Mouse (Mus musculus): Measurements from ENCODE around the gene Slc25a4. TPM values are rescaled to one million over a fixed set of nuclear protein-coding genes. Genes with fewer than 3 reads are reported as not detected.
"Not testable (repeated sequence)": the region's sequence is repeated elsewhere in the genome, so short reads cannot be mapped to it uniquely, and the experiment has no call there.

Gene Slc25a4
- total RNA-seq (2022) = 1,000 to 10,000 TPM; 4,428 to 5,209 (median 4,678) TPM

DNA sequence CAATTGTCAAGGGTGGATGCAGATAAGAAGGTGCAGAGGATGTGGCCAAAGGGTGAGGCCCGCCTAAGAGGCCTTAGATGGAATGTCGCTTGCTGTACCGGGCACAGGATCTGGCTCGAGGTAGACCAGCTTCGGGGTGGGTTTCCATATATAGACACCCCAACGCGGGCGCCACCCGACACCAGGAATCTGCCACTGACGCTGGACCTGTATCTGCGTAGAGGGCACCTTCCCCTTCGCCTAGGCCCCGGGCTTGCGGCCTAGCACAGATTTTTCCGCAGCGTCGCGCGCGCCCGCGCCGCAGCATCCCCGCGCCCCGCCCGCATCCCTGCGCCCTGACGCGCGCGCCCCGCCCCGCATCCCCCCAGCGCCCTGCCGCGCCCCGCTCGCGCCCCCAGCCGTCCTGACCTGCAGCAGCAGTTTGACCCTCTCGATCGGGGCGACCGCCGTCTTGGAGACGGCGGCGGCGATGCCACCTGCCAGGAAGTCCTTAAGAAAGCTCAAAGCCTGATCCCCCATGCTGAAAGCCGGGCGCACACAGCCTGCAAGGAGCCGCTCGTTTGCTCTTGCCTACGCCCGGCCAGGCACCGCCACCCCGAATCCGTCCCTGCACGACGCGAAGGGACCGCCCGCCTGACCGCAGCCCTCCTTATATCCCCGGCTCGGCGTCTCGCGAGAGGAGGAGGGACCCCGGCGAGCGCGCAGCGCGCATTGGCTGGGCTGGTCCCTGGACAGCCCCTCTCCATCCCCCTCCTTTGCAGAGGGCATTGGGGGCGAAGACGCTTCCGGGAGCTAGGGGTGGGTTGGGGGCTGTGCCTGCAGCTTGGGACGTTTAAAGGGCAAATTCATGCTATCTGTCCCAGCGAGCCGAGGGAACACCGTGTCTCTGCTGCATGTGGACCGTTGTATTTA is at the start of gene Slc25a4:
Slc25a4 (minus strand) TSS at position 881 of the 912 bp plus-strand sequence.
- peak; percentile 95 for DNase-seq (ENCODE audit: low spot score)

GRCm38 (mm10) chr8:46257921-46258682 is 47.0 kb upstream of the Slc25a4 start:
- no peak for DNase-seq (ENCODE audit: low spot score)

- no peak for DNase-seq (ENCODE audit: low spot score)
Observed at GRCm38 (mm10) chr8:46252456-46252855, 41.4 kb upstream of the Slc25a4 start.

GRCm38 (mm10) chr8:46251561-46251960 is 40.5 kb upstream of the Slc25a4 start:
- DNase-seq (ENCODE audit: low spot score) = no peak

GRCm38 (mm10) chr8:46246346-46246745 is 35.3 kb upstream of the Slc25a4 start:
- DNase-seq (ENCODE audit: low spot score) = no peak

GRCm38 (mm10) chr8:46242946-46243345 is 31.9 kb upstream of the Slc25a4 start:
- DNase-seq (ENCODE audit: low spot score) = no peak

GRCm38 (mm10) chr8:46241568-46242374 is 30.7 kb upstream of the Slc25a4 start:
- peak; percentile 76 for DNase-seq (ENCODE audit: low spot score)

- DNase-seq (ENCODE audit: low spot score) = peak; percentile 19
Observed at GRCm38 (mm10) chr8:46236441-46237223, 25.5 kb upstream of the Slc25a4 start.

GRCm38 (mm10) chr8:46234736-46235135 is 23.7 kb upstream of the Slc25a4 start:
- no peak for DNase-seq (ENCODE audit: low spot score)

DNA sequence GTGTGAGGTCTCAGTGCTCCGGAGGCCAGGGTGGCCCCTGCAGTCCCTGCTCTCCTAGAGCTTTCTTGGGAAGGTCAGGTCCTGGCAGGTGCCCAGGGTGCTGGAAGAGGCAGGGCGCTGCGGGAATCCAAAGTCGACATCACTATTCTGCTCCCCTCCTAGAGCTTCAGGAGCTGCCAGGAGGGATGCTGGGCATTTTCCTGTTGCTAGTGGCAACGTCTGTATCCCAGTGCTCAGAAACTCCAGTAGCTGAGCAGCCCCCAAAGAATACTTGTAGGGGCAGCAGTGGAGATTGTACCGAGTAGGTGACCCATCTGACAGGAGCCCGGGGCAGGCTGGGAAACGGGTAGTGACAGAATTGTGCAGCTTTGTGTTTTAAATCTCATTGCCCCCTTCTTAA is 21.7 kb upstream of the Slc25a4 start:
- DNase-seq (ENCODE audit: low spot score) = no peak

DNA sequence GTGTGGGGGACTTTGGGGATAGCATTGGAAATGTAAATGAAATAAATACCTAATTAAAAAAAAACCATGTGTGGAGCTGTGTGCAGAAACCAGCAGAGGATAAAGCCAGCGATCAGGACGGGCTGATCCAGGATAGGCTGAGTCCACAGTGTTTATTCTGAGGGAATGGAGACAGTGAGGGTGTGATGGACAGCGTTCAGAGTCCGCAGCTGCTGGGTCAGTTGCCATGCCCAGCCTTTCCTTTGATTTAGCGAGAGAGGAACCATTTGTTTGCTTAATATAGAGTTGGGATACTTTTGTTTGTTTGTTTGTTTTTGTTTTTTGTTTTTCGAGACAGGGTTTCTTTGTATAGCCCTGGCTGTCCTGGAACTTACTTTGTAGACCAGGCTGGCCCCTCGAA is 20.9 kb upstream of the Slc25a4 start:
- DNase-seq (ENCODE audit: low spot score) = not testable (repeated sequence)

DNA sequence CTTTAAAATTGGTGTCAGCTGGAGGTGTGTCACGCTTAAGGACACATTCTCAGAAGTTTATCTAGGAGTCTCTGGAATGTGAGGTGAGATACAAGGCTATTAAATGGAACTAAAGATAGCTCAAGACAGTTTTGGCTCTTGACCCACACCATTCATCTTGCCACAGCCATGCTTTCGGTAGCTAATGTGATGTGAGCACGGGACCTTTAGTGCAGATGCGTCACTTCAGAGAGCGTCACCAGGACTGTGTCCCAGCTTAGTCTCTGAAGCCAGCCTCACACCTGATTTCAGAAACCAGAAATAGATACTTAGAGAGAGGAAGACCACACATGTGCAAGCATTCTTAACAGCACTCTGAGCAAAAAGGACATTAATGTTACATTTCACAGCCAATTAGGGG is 15.5 kb upstream of the Slc25a4 start:
- no peak for DNase-seq (ENCODE audit: low spot score)

DNA sequence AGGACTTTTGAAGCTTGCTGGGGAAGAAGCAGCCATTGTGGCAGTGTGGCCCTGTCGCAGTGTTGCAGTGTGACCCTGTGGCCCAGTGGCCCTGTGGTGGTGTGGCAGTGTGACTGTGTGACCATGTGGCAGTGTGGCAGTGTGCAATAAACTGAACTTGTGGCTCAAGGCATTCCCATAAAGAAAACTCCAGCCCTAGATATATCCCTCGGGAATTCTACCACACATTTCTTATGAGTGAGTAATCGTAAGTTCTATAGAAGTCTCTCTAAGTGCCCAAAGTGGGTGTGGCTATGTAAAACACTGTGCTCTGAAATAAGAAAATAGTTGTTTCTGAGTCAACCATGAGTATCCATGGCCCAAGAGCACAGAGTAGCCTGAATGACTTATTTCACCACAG is 14.4 kb upstream of the Slc25a4 start:
- DNase-seq (ENCODE audit: low spot score) = no peak

GRCm38 (mm10) chr8:46220566-46220965 is 9.5 kb upstream of the Slc25a4 start:
- no peak for DNase-seq (ENCODE audit: low spot score)

DNA sequence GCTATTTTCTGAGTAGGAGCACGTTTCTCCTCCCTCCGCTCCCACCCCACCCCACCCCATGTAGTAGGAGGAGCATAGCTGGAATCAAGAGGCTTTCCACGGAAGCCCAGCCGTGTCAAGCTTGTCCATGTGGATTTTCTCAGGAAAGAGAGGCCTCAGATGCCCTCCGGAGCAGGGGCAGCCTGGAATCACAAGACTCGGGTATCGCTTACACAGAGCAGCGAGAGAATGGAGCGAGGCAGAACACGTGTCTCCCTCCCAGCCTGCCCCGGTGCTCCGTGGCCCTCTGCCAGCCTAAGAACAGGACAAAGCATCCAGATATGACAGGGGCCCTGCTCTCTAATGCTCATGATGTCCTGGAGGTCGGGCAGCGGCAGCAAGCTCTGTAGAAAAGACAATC is 5.8 kb upstream of the Slc25a4 start:
- peak; percentile 80 for DNase-seq (ENCODE audit: low spot score)

DNA sequence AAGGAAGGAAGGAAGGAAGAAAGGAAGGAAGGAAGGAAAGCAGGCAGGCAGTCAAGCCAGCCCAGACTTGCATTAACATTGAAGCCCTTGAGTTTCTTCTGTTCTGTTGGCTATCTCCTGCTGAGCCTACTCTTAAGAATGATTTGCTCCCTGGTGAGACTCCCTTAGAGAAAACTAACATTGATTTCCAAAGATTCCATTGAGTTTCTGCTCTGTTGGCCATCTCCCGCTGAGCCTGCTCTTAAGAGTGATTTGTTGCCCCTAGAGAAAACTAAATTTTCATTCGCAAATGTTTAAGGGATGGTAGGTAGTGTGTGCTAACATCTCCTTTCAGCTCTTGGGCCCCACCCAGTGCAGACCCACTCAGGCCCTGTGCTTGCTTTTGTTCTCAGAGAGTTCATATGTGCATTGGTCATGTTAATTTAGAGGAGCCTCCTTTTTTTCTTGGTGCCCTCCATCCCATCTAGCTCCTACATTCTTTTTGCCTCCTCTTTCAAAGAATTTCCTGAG is 2.9 kb upstream of the Slc25a4 start:
- DNase-seq (ENCODE audit: low spot score) = no peak

GRCm38 (mm10) chr8:46212194-46212593 is 1.1 kb upstream of the Slc25a4 start:
- DNase-seq (ENCODE audit: low spot score) = no peak

DNA sequence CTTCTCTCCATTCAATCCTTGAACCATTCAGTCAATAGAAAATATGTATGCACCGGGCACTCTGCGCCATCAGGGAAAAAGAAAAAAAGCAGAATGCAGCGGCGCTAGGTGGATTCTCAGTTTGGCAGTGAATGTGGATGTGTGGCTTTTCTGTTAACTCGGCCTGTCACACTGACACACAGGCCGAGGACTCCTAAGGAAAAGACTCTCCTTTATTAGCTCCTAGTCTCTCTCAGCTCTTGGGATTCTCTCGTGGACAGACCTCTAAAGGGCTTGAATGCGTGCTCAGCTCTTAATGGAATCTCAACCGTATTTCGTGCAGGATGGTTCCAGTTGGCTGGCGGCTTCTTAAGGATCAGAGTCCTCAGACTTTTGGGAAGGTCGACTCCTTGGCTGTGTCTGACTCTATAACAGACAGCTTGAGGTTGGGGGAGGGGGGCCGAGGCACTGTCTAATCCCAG is 557 bp upstream of the Slc25a4 start:
- DNase-seq (ENCODE audit: low spot score) = no peak

DNA sequence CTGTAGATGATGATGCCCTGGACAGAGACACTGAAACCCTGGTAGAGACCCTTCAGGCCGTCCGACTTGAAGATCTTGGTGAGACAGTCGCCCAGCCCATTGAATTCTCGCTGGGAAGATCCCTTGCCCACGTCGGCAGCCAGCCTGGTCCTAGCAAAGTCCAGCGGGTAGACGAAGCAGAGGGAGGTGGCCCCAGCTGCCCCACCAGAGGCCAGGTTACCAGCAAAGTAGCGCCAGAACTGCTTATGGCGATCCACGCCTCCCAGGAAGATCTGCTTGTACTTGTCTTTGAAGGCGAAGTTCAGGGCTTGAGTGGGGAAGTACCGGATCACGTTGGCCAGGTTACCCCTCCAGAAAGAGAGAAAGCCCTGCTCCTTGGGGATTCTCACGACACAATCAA is 2.0 kb downstream of the Slc25a4 start:
- no peak for DNase-seq (ENCODE audit: low spot score)

DNA sequence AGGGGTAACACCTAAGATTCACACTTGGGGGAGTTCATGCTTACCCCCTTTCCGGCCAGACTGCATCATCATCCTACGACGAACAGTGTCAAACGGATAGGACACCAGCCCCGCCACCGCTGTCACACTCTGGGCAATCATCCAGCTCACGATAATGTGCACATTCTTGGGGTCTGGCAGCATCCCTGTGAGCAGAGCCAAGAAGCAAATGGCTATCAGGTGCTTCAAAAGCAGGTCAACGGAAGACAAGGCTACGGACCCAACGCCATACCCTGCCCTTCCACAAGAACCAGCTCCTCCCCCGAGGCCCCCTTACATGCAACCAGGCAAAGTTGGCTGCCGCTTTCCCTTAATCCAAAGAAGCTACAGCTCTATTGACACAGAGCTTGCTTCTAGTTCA is 2.7 kb downstream of the Slc25a4 start:
- peak; percentile 76 for DNase-seq (ENCODE audit: low spot score)

- no peak for DNase-seq (ENCODE audit: low spot score)
Observed at GRCm38 (mm10) chr8:46206107-46206506, 5.0 kb downstream of the Slc25a4 start.
